Mouse (Mus musculus): ENCODE data around the gene Mtor.

DNA sequence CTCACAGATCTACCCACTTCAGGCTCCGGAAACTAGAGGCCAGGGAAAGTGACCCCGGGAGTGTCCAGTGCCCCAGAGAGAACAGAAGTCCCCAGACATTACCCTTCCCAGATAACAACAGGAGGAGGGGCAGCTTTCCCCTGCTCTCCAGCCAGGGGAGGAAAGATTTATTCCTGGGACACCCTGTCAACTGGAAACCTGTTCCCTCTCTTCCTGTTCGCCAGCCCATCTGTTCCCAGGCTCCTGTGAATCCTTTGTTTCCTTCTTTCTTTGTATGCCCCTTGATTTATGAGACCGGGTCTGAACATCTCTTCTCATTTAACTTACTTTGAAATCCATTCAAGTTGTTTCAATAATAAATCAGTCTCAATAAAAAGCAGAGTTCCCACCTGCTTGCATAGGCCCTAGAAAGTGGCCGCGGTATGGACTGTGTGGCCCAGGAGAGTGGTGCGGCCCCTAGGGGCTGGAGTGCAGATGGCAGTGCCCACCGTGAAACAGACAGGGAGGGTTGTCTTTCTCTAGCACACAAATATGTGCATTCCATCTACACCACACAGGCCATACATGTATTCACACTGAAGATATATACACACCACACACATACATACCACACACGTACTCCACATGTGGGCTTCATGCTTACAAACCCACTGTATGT lies 48.8 kb upstream of the Mtor start:
- TF ChIP-seq CTCF (IDR thresholded peaks at IDR 0.05; ENCODE audit: low read depth) (no peak), EP300 (IDR thresholded peaks at IDR 0.05; ENCODE audit: low read depth) (no peak)
